Mouse (Mus musculus) megakaryocyte, adult 5-6 weeks (primary cell): Measurements from ENCODE around the gene Galp. TPM values are rescaled to one million over a fixed set of nuclear protein-coding genes. Genes with fewer than 3 reads are reported as not detected.

ENCODE experiments used
- ATAC-seq: 2 replicates; pipeline ENCODE4 v1.8.0; 2016; ENCODE audit warnings: mild to moderate bottlenecking, inconsistent platforms; ENCODE audit not compliant: poor library complexity, severe bottlenecking
- total RNA-seq, 2 experiments: library from RNA; stranded (forward) in 1 of 2; stranded (reverse) in 1 of 2; fragments of 153-499, 151-499 nt in 1 of 2; fragments of 221-1000, 200-1000 nt in 1 of 2; gene quantifications; 2 replicates each; pipeline versions ENCODE4 v1.2.3 to v1.2.4; 2015 to 2017

The Galp gene
- total RNA-seq (2015) (not detected in 2 replicates), total RNA-seq (2017) (not detected in 2 replicates)

GRCm38 (mm10) chr7:6196790-6197189 lies at the start of gene Galp:
Gene Galp, plus strand, starts transcription at chr7:6197090.
- no peak for ATAC-seq

- ATAC-seq: no peak
Observed at GRCm38 (mm10) chr7:6147688-6148087, 49.2 kb upstream of the Galp start.

GRCm38 (mm10) chr7:6151266-6151665 lies 45.6 kb upstream of the Galp start:
- ATAC-seq: no peak

- no peak for ATAC-seq
Observed at GRCm38 (mm10) chr7:6152036-6152435, 44.9 kb upstream of the Galp start.

- ATAC-seq: no peak
Observed at GRCm38 (mm10) chr7:6153131-6153530, 43.8 kb upstream of the Galp start.

- no peak for ATAC-seq
Observed at GRCm38 (mm10) chr7:6154164-6154563, 42.7 kb upstream of the Galp start.

- peak; percentile 38 for ATAC-seq
Observed at GRCm38 (mm10) chr7:6155031-6155872, 41.6 kb upstream of the Galp start.

GRCm38 (mm10) chr7:6155901-6156411 lies 40.9 kb upstream of the Galp start, which contains the start of gene Zfp787:
Gene Zfp787, minus strand, starts transcription at chr7:6155997.
- ATAC-seq: peak; percentile 80

- ATAC-seq: no peak
Observed at GRCm38 (mm10) chr7:6156901-6157472, 39.9 kb upstream of the Galp start.

- ATAC-seq: no peak
Observed at GRCm38 (mm10) chr7:6157479-6157878, 39.4 kb upstream of the Galp start.

GRCm38 (mm10) chr7:6159604-6160003 lies 37.3 kb upstream of the Galp start:
- no peak for ATAC-seq

- no peak for ATAC-seq
Observed at GRCm38 (mm10) chr7:6161541-6161940, 35.3 kb upstream of the Galp start.

GRCm38 (mm10) chr7:6162172-6162571 lies 34.7 kb upstream of the Galp start:
- ATAC-seq: no peak

- ATAC-seq: no peak
Observed at GRCm38 (mm10) chr7:6164671-6165070, 32.2 kb upstream of the Galp start.

GRCm38 (mm10) chr7:6169403-6169802 lies 27.5 kb upstream of the Galp start:
- ATAC-seq: no peak

GRCm38 (mm10) chr7:6170391-6170790 lies 26.5 kb upstream of the Galp start:
- ATAC-seq: no peak

GRCm38 (mm10) chr7:6170871-6171270 lies 26.0 kb upstream of the Galp start:
- no peak for ATAC-seq

GRCm38 (mm10) chr7:6171444-6172005 lies 25.4 kb upstream of the Galp start:
- ATAC-seq: peak; percentile 58

- ATAC-seq: peak; percentile 81
Observed at GRCm38 (mm10) chr7:6172006-6172649, 24.8 kb upstream of the Galp start, which contains the start of gene Zfp444. Gene Zfp444, plus strand, starts transcription at chr7:6172226.

- ATAC-seq: no peak
Observed at GRCm38 (mm10) chr7:6172674-6173244, 24.1 kb upstream of the Galp start.

- no peak for ATAC-seq
Observed at GRCm38 (mm10) chr7:6173872-6174271, 23.0 kb upstream of the Galp start.
